Mouse (Mus musculus) neural tube, embryonic 14.5 days (tissue): ENCODE data around the gene Kif6. TPM values are rescaled to one million over a fixed set of nuclear protein-coding genes. Genes with fewer than 3 reads are reported as not detected.

Experiments
- ATAC-seq: fragments of 200-750 bp; cut with Nextera tagmentation; 2 replicates; pipeline ENCODE4 v1.8.0; 2017; ENCODE audit warnings: low read depth, mild to moderate bottlenecking, moderate TSS enrichment, moderate library complexity
- H3K27ac ChIP-seq: fragments of 300-500 bp; sonication (generic); 2 replicates; pipeline ENCODE4 v1.5.1; 2014; ENCODE audit warnings: low read depth, mild to moderate bottlenecking, control low read depth, low read length, moderate library complexity, mixed read lengths
- H3K27me3 ChIP-seq: fragments of 300-500 bp; sonication (generic); 2 replicates; pipeline ENCODE4 v1.6.1; 2014; ENCODE audit warnings: low read length; ENCODE audit not compliant: control insufficient read depth, insufficient read depth
- H3K36me3 ChIP-seq: fragments of 300-500 bp; sonication (generic); 2 replicates; pipeline ENCODE4 v1.6.1; 2014; ENCODE audit warnings: low read length, mixed read lengths; ENCODE audit not compliant: control insufficient read depth, insufficient read depth
- H3K4me1 ChIP-seq: fragments of 300-500 bp; sonication (generic); 2 replicates; pipeline ENCODE4 v1.6.1; 2014; ENCODE audit warnings: low read length; ENCODE audit not compliant: control insufficient read depth, insufficient read depth
- H3K4me2 ChIP-seq: fragments of 300-500 bp; sonication (generic); 2 replicates; pipeline ENCODE4 v1.6.1; 2014; ENCODE audit warnings: mild to moderate bottlenecking, low read depth, low read length, control low read depth
- H3K4me3 ChIP-seq: fragments of 300-500 bp; sonication (generic); 2 replicates; pipeline ENCODE4 v1.5.1; 2014; ENCODE audit warnings: low read depth, low read length, control low read depth, mixed read lengths
- H3K9ac ChIP-seq: fragments of 300-500 bp; sonication (generic); replicated peaks from 2 replicates; pipeline ENCODE4 v1.6.1; 2014; ENCODE audit warnings: low read depth, mild to moderate bottlenecking, control low read depth, low read length, mixed read lengths
- H3K9me3 ChIP-seq: fragments of 300-500 bp; sonication (generic); 2 replicates; pipeline ENCODE4 v1.6.1; 2016; ENCODE audit warnings: low read length; ENCODE audit not compliant: control insufficient read depth
- WGBS: fragments of 180-500 bp; shearing (Covaris S2); extraction: QIAGEN DNeasy Blood & Tissue Kit; methylation state at CpG from one replicate; pipeline ENCODE4 v1.1.7; 2014; 5-methylcytosine and 5-hydroxymethylcytosine counted together
- polyA plus RNA-seq: library from polyadenylated mRNA; unstranded; fragments of >200 nt; fragmentation: Nextera tagmentation; extraction: Ambion mirVana; gene quantifications from 2 replicates; pipeline ENCODE4 v1.2.1, GENCODE M21; 2014

Gene Kif6
- polyA plus RNA-seq, 1 experiment from 2014 or later = 3.1 TPM

GRCm38 (mm10) chr17:49855785-49856184 is 240.8 kb downstream of the Kif6 start:
- Histone ChIP-seq H3K4me2 (no peak overlapping the region), H3K4me1 (no peaks in the 10 kb centered on the region), H3K9me3 (no peaks in the 10 kb centered on the region), H3K27me3 (no peaks in the 10 kb centered on the region), H3K27ac (peak overlapping the region; percentile 52; the same call in 1 of the 2 replicates), H3K9ac (no peak overlapping the region), H3K4me3 (no peak overlapping the region), H3K36me3 (no peaks in the 10 kb centered on the region)
- WGBS = 32% methylated on average over 4 of the region's 4 CpGs
- ATAC-seq = peak; percentile 72

GRCm38 (mm10) chr17:49860057-49860816 is 245.3 kb downstream of the Kif6 start:
- 97% methylated on average over 10 of the region's 10 CpGs for WGBS
- Histone ChIP-seq H3K9me3 (no peaks in the 10 kb centered on the region), H3K9ac (no peak overlapping the region), H3K27ac (no peak overlapping the region), H3K36me3 (no peaks in the 10 kb centered on the region), H3K27me3 (no peaks in the 10 kb centered on the region), H3K4me2 (no peak overlapping the region), H3K4me3 (no peak overlapping the region), H3K4me1 (peaks cover 3% of the 10 kb centered on the region; the same call in 1 of the 2 replicates)
- ATAC-seq = no peak

GRCm38 (mm10) chr17:49863597-49863996 is 248.7 kb downstream of the Kif6 start:
- Histone ChIP-seq H3K9ac (no peak overlapping the region), H3K4me1 (peaks cover 14% of the 10 kb centered on the region), H3K27me3 (no peaks in the 10 kb centered on the region), H3K4me2 (no peak overlapping the region), H3K4me3 (no peak overlapping the region), H3K9me3 (no peaks in the 10 kb centered on the region), H3K36me3 (no peaks in the 10 kb centered on the region), H3K27ac (no peak overlapping the region)
- WGBS = 54% methylated on average over 5 of the region's 5 CpGs
- ATAC-seq = no peak

- Histone ChIP-seq H3K27ac (no peak overlapping the region), H3K27me3 (no peaks in the 10 kb centered on the region), H3K4me2 (no peak overlapping the region), H3K36me3 (no peaks in the 10 kb centered on the region), H3K4me1 (peaks cover 14% of the 10 kb centered on the region), H3K9ac (no peak overlapping the region), H3K4me3 (no peak overlapping the region), H3K9me3 (no peaks in the 10 kb centered on the region)
- ATAC-seq = no peak
- WGBS = 90% methylated on average over 2 of the region's 2 CpGs
Measured at GRCm38 (mm10) chr17:49865604-49866003, 250.7 kb downstream of the Kif6 start.

GRCm38 (mm10) chr17:49866653-49867215 is 251.8 kb downstream of the Kif6 start:
- Histone ChIP-seq H3K9me3 (no peaks in the 10 kb centered on the region), H3K4me3 (no peak overlapping the region), H3K27ac (no peak overlapping the region), H3K4me1 (peaks cover 14% of the 10 kb centered on the region), H3K27me3 (no peaks in the 10 kb centered on the region), H3K9ac (no peak overlapping the region), H3K36me3 (no peaks in the 10 kb centered on the region), H3K4me2 (no peak overlapping the region)
- ATAC-seq = no peak
- WGBS = 63% methylated on average over 8 of the region's 8 CpGs

GRCm38 (mm10) chr17:49867321-49868137 is 252.6 kb downstream of the Kif6 start:
- no peak overlapping the region for H3K27ac ChIP-seq
- ATAC-seq = no peak; the same call in none of the 2 replicates
- WGBS = 15% methylated on average over 13 of the region's 13 CpGs

GRCm38 (mm10) chr17:49869246-49869645 is 254.3 kb downstream of the Kif6 start:
- WGBS = 81% methylated on average over 9 of the region's 9 CpGs
- H3K4me2 ChIP-seq = no peak overlapping the region
- ATAC-seq = no peak
- H3K9ac ChIP-seq = no peak overlapping the region
- no peak overlapping the region for H3K27ac ChIP-seq
- H3K27me3 ChIP-seq = no peaks in the 10 kb centered on the region
- no peaks in the 10 kb centered on the region for H3K9me3 ChIP-seq
- H3K4me3 ChIP-seq = no peak overlapping the region
- H3K4me1 ChIP-seq = peaks cover 11% of the 10 kb centered on the region; the same call in 1 of the 2 replicates
- H3K36me3 ChIP-seq = no peaks in the 10 kb centered on the region

More at GRCm38 (mm10) chr17:49867321-49868137, 252.6 kb downstream of the Kif6 start:
- H3K9ac ChIP-seq = no peak overlapping the region
- H3K36me3 ChIP-seq = no peaks in the 10 kb centered on the region
- peaks cover 14% of the 10 kb centered on the region for H3K4me1 ChIP-seq
- H3K27me3 ChIP-seq = no peaks in the 10 kb centered on the region
- no peak overlapping the region for H3K4me2 ChIP-seq
- no peak overlapping the region for H3K4me3 ChIP-seq
- H3K9me3 ChIP-seq = no peaks in the 10 kb centered on the region

- WGBS = 44% methylated on average over 2 of the region's 2 CpGs
- no peak for ATAC-seq
- peaks cover 5% of the 10 kb centered on the region for H3K4me1 ChIP-seq
Measured at GRCm38 (mm10) chr17:49872305-49872704, 257.4 kb downstream of the Kif6 start.

More at GRCm38 (mm10) chr17:49872305-49872704, 257.4 kb downstream of the Kif6 start:
- Histone ChIP-seq H3K27ac (no peak overlapping the region), H3K4me2 (no peak overlapping the region), H3K36me3 (no peaks in the 10 kb centered on the region), H3K9ac (no peak overlapping the region), H3K27me3 (no peaks in the 10 kb centered on the region), H3K4me3 (no peak overlapping the region), H3K9me3 (no peaks in the 10 kb centered on the region)
